Mouse (Mus musculus): Measurements from ENCODE around the gene Macrod1. TPM values are rescaled to one million over a fixed set of nuclear protein-coding genes. Genes with fewer than 3 reads are reported as not detected.

Gene Macrod1
- polyA plus RNA-seq, 1 experiment from 2014 or later: 6.0 TPM

DNA sequence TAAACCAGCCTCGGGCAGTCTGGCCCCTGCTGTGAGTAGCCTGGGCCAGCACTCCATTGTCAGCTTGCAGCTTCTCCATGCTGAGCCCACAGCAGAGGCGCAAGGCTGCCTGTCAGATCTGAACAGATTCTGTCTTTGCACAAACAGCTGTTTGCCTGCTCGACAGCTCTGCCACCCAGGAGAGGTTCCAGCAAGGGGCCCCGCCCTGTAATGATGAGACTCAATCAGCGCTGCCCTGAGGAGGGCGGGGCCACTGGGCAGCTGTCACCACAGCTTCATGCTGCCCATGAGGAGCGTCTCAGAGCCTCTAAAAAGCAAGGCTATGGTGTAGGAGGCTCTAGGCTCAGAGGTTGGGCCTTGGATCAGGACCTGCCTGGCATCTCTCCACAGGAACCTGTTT, 96.6 kb downstream of the Macrod1 start:
- Histone ChIP-seq H3K4me3 (no peak overlapping the region), H3K4me2 (no peak overlapping the region), H3K9ac (no peak overlapping the region), H3K27me3 (replicated peaks) (0 out of 2 replicates have a peak, but pooled peaks cover 3% of the 10 kb centered on the region), H3K4me1 (peaks cover 61% of the 10 kb centered on the region), H3K27ac (peak overlapping the region; percentile 39; the same call in 1 of the 2 replicates), H3K36me3 (replicated peaks) (no peaks in the 10 kb centered on the region), H3K9me3 (no peaks in the 10 kb centered on the region)
- 31% methylated on average over 7 of the region's 7 CpGs for WGBS
- no peak for ATAC-seq (replicated peaks)

- ATAC-seq (replicated peaks): no peak
- 57% methylated on average over 6 of the region's 6 CpGs for WGBS
- no peak overlapping the region for H3K27ac ChIP-seq
Measured at GRCm38 (mm10) chr19:7155196-7155595, 98.6 kb downstream of the Macrod1 start.

DNA sequence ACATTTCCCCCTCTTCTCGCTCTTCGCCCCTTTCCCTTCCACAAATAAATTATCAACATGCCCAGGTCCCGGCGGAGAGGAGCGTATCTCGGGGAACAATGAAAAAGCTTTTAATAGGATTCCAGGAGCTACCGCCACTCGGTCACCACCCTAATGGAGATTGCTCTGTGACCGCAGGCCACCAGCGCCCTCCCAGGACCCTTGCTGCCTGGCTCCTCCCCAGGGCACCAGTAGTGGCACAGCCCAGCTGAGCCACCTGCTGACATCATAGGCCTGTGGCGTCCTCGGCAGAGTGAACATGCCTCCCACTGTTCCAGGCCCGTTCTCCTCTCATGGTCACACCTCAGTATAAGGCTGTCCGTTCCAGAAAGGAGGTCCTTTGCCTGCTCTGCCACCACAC, 101.1 kb downstream of the Macrod1 start:
- 0 out of 2 replicates have a peak, but pooled peaks cover 6% of the 10 kb centered on the region for H3K27me3 ChIP-seq (replicated peaks)
- peaks cover 52% of the 10 kb centered on the region for H3K4me1 ChIP-seq
- ATAC-seq (replicated peaks): no peak
- H3K36me3 ChIP-seq (replicated peaks): no peaks in the 10 kb centered on the region
- peak overlapping the region; percentile 17 for H3K4me2 ChIP-seq
- no peak overlapping the region for H3K4me3 ChIP-seq
- WGBS: 12% methylated on average over 14 of the region's 14 CpGs
- no peaks in the 10 kb centered on the region for H3K9me3 ChIP-seq
- no peak overlapping the region for H3K9ac ChIP-seq
- peak overlapping the region; percentile 42; the same call in 1 of the 2 replicates for H3K27ac ChIP-seq

More at GRCm38 (mm10) chr19:7155196-7155595, 98.6 kb downstream of the Macrod1 start:
- peaks cover 50% of the 10 kb centered on the region for H3K4me1 ChIP-seq
- H3K4me3 ChIP-seq: no peak overlapping the region
- 0 out of 2 replicates have a peak, but pooled peaks cover 3% of the 10 kb centered on the region for H3K27me3 ChIP-seq (replicated peaks)
- H3K36me3 ChIP-seq (replicated peaks): no peaks in the 10 kb centered on the region
- no peaks in the 10 kb centered on the region for H3K9me3 ChIP-seq
- no peak overlapping the region for H3K9ac ChIP-seq
- no peak overlapping the region for H3K4me2 ChIP-seq

- Histone ChIP-seq H3K4me2 (peak overlapping the region; percentile 32), H3K27ac (peak overlapping the region; percentile 69), H3K9ac (peak overlapping the region; percentile 28; the same call in 1 of the 2 replicates), H3K4me1 (peaks cover 57% of the 10 kb centered on the region), H3K4me3 (no peak overlapping the region), H3K27me3 (replicated peaks) (peaks cover 3% of the 10 kb centered on the region; the same call in 1 of the 2 replicates), H3K36me3 (replicated peaks) (no peaks in the 10 kb centered on the region), H3K9me3 (no peaks in the 10 kb centered on the region)
- peak; percentile 60 for ATAC-seq (replicated peaks)
- 4% methylated on average over 13 of the region's 14 CpGs for WGBS
Measured at GRCm38 (mm10) chr19:7160151-7160906, 103.7 kb downstream of the Macrod1 start.

- H3K4me1 ChIP-seq: peaks cover 57% of the 10 kb centered on the region
- no peak overlapping the region for H3K4me2 ChIP-seq
- WGBS: 88% methylated on average over 3 of the region's 3 CpGs
- ATAC-seq (replicated peaks): no peak
- peak overlapping the region; percentile 69; the same call in 1 of the 2 replicates for H3K27ac ChIP-seq
- H3K27me3 ChIP-seq (replicated peaks): peaks cover 3% of the 10 kb centered on the region; the same call in 1 of the 2 replicates
- H3K36me3 ChIP-seq (replicated peaks): no peaks in the 10 kb centered on the region
- H3K9me3 ChIP-seq: no peaks in the 10 kb centered on the region
- no peak overlapping the region for H3K4me3 ChIP-seq
- 0 out of 2 replicates have a peak overlapping the region, but pooled peaks have one; percentile 28 for H3K9ac ChIP-seq
Measured at GRCm38 (mm10) chr19:7161064-7161463, 104.5 kb downstream of the Macrod1 start.

GRCm38 (mm10) chr19:7164238-7164637, 107.6 kb downstream of the Macrod1 start:
- WGBS: 10% methylated on average over 6 of the region's 6 CpGs
- H3K36me3 ChIP-seq (replicated peaks): no peaks in the 10 kb centered on the region

DNA sequence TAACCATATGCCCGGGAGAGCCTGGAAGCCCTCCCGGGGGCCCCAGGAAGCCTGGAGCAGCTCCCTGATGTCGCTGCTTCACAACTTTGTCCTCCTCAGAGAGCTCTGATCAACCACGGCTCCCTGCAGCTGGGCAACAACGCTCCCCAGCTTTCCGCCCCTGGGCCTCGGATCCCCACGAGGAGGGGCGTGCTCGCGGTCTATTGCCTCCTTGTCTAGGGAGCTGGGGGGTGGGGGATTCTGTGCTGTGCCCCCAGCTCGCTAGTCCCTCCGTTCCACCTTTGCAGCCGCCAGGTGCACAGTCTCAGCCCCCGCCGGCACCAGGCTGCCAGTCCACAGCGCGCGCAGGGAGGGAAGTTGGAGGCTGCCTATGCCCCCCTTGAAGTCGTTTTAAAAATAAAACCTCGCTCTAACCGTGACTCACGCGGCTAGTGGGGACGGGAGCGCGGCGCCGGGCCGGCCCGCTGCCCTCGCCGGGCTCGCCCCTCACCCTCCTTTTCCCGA, 108.3 kb downstream of the Macrod1 start:
- Histone ChIP-seq H3K9me3 (no peaks in the 10 kb centered on the region), H3K27ac (peak overlapping the region; percentile 63), H3K27me3 (replicated peaks) (peaks cover 14% of the 10 kb centered on the region; the same call in 1 of the 2 replicates), H3K4me1 (peaks cover 37% of the 10 kb centered on the region), H3K36me3 (replicated peaks) (no peaks in the 10 kb centered on the region), H3K9ac (peak overlapping the region; percentile 78), H3K4me2 (peak overlapping the region; percentile 89), H3K4me3 (peak overlapping the region; percentile 88)
- peak; percentile 15; the same call in 1 of the 2 replicates for ATAC-seq (replicated peaks)
- under 1% methylated on average over 35 of the region's 35 CpGs for WGBS

More at GRCm38 (mm10) chr19:7164238-7164637, 107.6 kb downstream of the Macrod1 start:
- Histone ChIP-seq H3K27ac (0 out of 2 replicates have a peak overlapping the region, but pooled peaks have one; percentile 51), H3K27me3 (replicated peaks) (peaks cover 14% of the 10 kb centered on the region; the same call in 1 of the 2 replicates), H3K4me3 (peak overlapping the region; percentile 88), H3K9me3 (no peaks in the 10 kb centered on the region), H3K4me1 (peaks cover 40% of the 10 kb centered on the region), H3K9ac (peak overlapping the region; percentile 78), H3K4me2 (peak overlapping the region; percentile 89)
- ATAC-seq (replicated peaks): no peak

- WGBS: under 1% methylated on average over 75 of the region's 105 CpGs
- Histone ChIP-seq H3K9ac (peak overlapping the region; percentile 78), H3K4me1 (peaks cover 29% of the 10 kb centered on the region), H3K27me3 (replicated peaks) (peaks cover 14% of the 10 kb centered on the region; the same call in 1 of the 2 replicates), H3K36me3 (replicated peaks) (no peaks in the 10 kb centered on the region), H3K4me3 (peak overlapping the region; percentile 88), H3K4me2 (peak overlapping the region; percentile 89), H3K27ac (peak overlapping the region; percentile 63), H3K9me3 (no peaks in the 10 kb centered on the region)
- ATAC-seq (replicated peaks): peak; percentile 28
Measured at GRCm38 (mm10) chr19:7165509-7166199, 109.0 kb downstream of the Macrod1 start.

DNA sequence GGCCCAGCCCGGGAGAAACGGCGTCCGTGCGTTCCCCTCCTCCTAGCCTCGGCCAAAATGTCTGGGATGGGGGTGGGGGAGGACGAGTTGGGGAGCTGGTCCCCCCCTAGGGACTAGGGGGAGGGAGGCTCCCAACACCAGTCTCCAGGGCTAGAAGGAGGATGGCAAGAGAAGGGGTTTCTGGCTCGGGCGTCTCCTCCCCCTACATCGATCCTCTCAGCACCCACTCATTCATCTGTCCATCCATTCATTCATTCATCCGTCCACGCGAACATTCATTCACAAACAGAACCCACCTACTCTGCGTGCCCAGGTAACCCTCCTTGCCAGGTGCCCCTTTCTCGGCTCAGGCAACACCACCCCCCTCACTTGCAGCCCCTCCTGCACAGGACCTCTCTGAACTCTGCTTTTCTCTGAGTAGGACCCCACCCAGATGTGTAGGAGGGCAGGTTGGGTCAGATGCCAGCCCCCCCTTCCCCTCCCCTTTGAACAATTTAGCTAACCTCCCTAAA, 109.6 kb downstream of the Macrod1 start:
- Histone ChIP-seq H3K36me3 (replicated peaks) (no peaks in the 10 kb centered on the region), H3K27me3 (replicated peaks) (peaks cover 14% of the 10 kb centered on the region; the same call in 1 of the 2 replicates), H3K4me3 (peak overlapping the region; percentile 88), H3K4me2 (peak overlapping the region; percentile 89), H3K4me1 (peaks cover 27% of the 10 kb centered on the region), H3K9ac (peak overlapping the region; percentile 78), H3K27ac (no peak overlapping the region), H3K9me3 (no peaks in the 10 kb centered on the region)
- peak; percentile 11 for ATAC-seq (replicated peaks)
- 3% methylated on average over 13 of the region's 15 CpGs for WGBS

- no peak for ATAC-seq (replicated peaks)
- H3K9me3 ChIP-seq: no peaks in the 10 kb centered on the region
- no peaks in the 10 kb centered on the region for H3K36me3 ChIP-seq (replicated peaks)
- H3K9ac ChIP-seq: no peak overlapping the region
- H3K27ac ChIP-seq: no peak overlapping the region
- H3K4me2 ChIP-seq: no peak overlapping the region
- peaks cover 32% of the 10 kb centered on the region for H3K4me1 ChIP-seq
- peaks cover 11% of the 10 kb centered on the region; the same call in 1 of the 2 replicates for H3K27me3 ChIP-seq (replicated peaks)
- 13% methylated on average over 6 of the region's 6 CpGs for WGBS
- H3K4me3 ChIP-seq: peak overlapping the region; percentile 88; the same call in 1 of the 2 replicates
Measured at GRCm38 (mm10) chr19:7166767-7167166, 110.2 kb downstream of the Macrod1 start.

- Histone ChIP-seq H3K27me3 (replicated peaks) (peaks cover 11% of the 10 kb centered on the region; the same call in 1 of the 2 replicates), H3K9ac (no peak overlapping the region), H3K4me3 (no peak overlapping the region), H3K27ac (no peak overlapping the region), H3K9me3 (no peaks in the 10 kb centered on the region), H3K36me3 (replicated peaks) (no peaks in the 10 kb centered on the region), H3K4me2 (no peak overlapping the region), H3K4me1 (peaks cover 40% of the 10 kb centered on the region)
- WGBS: 14% methylated on average over 2 of the region's 2 CpGs
- ATAC-seq (replicated peaks): no peak
Measured at GRCm38 (mm10) chr19:7168423-7168822, 111.8 kb downstream of the Macrod1 start.

Measured in midbrain, embryonic 15.5 days (tissue).